Mouse (Mus musculus): Measurements from ENCODE around the gene Gsdma3.

DNA sequence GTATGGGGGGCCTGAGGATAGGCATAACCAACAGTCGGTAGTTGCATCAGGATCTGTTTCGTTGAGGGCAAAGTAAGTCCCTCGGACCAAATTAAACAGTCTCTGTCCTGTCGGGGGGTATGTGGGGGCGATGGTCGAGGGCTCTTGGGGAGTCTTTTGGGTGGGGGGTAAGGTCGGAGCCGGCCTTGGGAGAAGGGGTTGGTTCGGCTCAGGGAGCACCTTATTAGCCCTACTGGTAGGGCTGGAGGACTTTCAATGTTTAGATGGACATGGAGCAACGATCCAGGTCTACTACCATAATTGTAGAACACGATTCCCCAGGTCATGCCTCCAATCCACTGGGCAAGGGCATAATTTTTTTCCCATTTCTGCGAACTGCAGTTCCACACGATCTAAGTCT, 5.4 kb upstream of the Gsdma3 start:
- no peak for TF ChIP-seq MYOG (IDR thresholded peaks at IDR 0.05; ENCODE audit: control insufficient read depth in 1 of 3, insufficient read depth in 1 of 3, insufficient read length in 2 of 3, low read depth in 2 of 3)
- no peak for TF ChIP-seq TCF12 (IDR thresholded peaks at IDR 0.05; ENCODE audit: insufficient read depth, poor library complexity, severe bottlenecking)
- no peak for TF ChIP-seq POLR2A (IDR thresholded peaks at IDR 0.05; ENCODE audit: insufficient read length, low read depth)
- TF ChIP-seq MAX (IDR thresholded peaks at IDR 0.05; ENCODE audit: low read depth): no peak
- no peak for TF ChIP-seq USF1 (IDR thresholded peaks at IDR 0.05; ENCODE audit: low read depth)
- no peak for TF ChIP-seq POLR2AphosphoS2 (IDR thresholded peaks at IDR 0.05; ENCODE audit: insufficient read length, low read depth)
- TF ChIP-seq MYOD1 (IDR thresholded peaks at IDR 0.05; ENCODE audit: control insufficient read depth in 1 of 3, insufficient read length in 2 of 3, low read depth in 2 of 3): no peak
- no peak for TF ChIP-seq SRF (IDR thresholded peaks at IDR 0.05; ENCODE audit: control insufficient read depth, insufficient read length, low read depth)
- no peak for TF ChIP-seq E2F4 (IDR thresholded peaks at IDR 0.05; ENCODE audit: insufficient read depth)
- TF ChIP-seq REST (IDR thresholded peaks at IDR 0.05; ENCODE audit: insufficient read depth, insufficient read length): no peak
- TF ChIP-seq CEBPB (IDR thresholded peaks at IDR 0.05; ENCODE audit: insufficient read depth, poor library complexity, severe bottlenecking): no peak

Data from myocyte (in vitro differentiated cells).